Mouse (Mus musculus): ENCODE results near the gene Adsl. TPM values are rescaled to one million over a fixed set of nuclear protein-coding genes. Genes with fewer than 3 reads are reported as not detected.
"Not testable (repeated sequence)": the region's sequence is repeated elsewhere in the genome, so short reads cannot be mapped to it uniquely, and the experiment has no call there.

Gene Adsl
- total and polyA plus RNA-seq, 2 experiments = 26.7 to 30.5 TPM

DNA sequence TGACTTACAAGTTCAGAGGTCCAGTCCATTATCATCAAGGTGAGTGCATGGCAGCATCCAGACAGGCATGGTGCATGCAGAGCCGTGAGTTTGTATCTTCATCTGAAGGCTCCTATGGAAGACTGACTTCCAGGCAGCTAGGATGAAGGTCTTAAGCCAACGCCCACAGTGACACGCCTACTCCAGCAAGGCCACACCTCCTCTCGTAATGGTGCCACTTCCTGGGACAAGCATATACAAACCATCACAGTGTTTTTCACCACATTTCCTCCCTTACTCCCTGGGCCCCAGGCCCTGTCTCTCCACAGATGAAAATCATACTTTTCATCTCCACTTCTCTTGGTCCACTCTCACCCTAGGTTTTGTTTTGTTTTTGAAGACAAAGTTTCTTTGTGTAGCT, 26.5 kb upstream of the Adsl start:
- Histone ChIP-seq H3K27ac (replicated peaks; ENCODE audit: insufficient read depth, low read depth, low read length) (no peak overlapping the region), H3K36me3 (ENCODE audit: control insufficient read depth, insufficient read depth, low read length) (peaks cover 53% of the 10 kb centered on the region), H3K4me3 (ENCODE audit: insufficient read depth, low read depth, low read length) (no peak overlapping the region), H3K9ac (ENCODE audit: low read depth, low read length) (no peak overlapping the region), H3K27me3 (ENCODE audit: control insufficient read depth, insufficient read depth, low read length) (no peaks in the 10 kb centered on the region), H3K79me2 (ENCODE audit: control insufficient read depth, insufficient read depth, low read length) (no peaks in the 10 kb centered on the region), H3K4me1 (ENCODE audit: control insufficient read depth, insufficient read depth, low read length) (no peaks in the 10 kb centered on the region)
- WGBS = 81% methylated on average over 4 of the region's 4 CpGs
- TF ChIP-seq POLR2A (IDR thresholded peaks at IDR 0.05; ENCODE audit: extremely low read depth, insufficient read depth, low read length) (no peak), CTCF (IDR thresholded peaks at IDR 0.05; ENCODE audit: low read depth, low read length) (no peak)
- DNase-seq (ENCODE audit: extremely low read depth, low read depth, low spot score) = no peak

GRCm38 (mm10) chr15:80924211-80924610, 24.1 kb upstream of the Adsl start:
- no peak overlapping the region for H3K9ac ChIP-seq (ENCODE audit: low read depth, low read length)
- DNase-seq (ENCODE audit: extremely low read depth, low read depth, low spot score) = no peak
- H3K27me3 ChIP-seq (ENCODE audit: control insufficient read depth, insufficient read depth, low read length) = no peaks in the 10 kb centered on the region
- H3K27ac ChIP-seq (replicated peaks; ENCODE audit: insufficient read depth, low read depth, low read length) = no peak overlapping the region
- H3K36me3 ChIP-seq (ENCODE audit: control insufficient read depth, insufficient read depth, low read length) = peaks cover 47% of the 10 kb centered on the region
- H3K4me1 ChIP-seq (ENCODE audit: control insufficient read depth, insufficient read depth, low read length) = no peaks in the 10 kb centered on the region
- TF ChIP-seq CTCF (IDR thresholded peaks at IDR 0.05; ENCODE audit: low read depth, low read length) (no peak), POLR2A (IDR thresholded peaks at IDR 0.05; ENCODE audit: extremely low read depth, insufficient read depth, low read length) (no peak)
- H3K79me2 ChIP-seq (ENCODE audit: control insufficient read depth, insufficient read depth, low read length) = no peaks in the 10 kb centered on the region
- no peak overlapping the region for H3K4me3 ChIP-seq (ENCODE audit: insufficient read depth, low read depth, low read length)
- WGBS = 97% methylated on average over 2 of the region's 2 CpGs

DNA sequence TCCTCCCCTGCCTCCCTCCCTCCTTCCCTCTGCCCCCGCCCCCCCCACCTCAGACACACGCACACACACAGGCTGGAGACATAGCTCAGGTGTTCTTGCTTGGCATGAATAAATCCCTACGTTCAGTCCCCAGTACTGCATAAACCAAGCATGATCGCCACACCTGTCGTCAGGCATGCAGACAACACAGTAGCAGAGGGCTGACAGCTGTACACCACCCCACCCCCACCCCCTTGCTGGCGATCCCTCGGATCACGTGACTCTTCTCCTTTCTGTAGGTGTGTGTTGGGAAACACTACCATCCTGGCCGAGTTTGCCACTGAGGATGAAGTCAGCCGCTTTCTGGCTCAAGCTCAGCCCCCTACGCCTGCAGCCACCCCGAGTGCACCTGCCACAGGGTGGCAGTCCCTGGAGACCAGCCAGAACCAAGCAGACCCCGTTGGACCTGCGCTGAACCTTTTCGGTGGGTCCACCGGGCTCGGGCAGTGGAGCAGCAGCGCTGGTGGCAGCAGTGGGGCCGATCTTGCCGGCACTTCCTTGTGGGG, 19.4 kb upstream of the Adsl start:
- H3K36me3 ChIP-seq (ENCODE audit: control insufficient read depth, insufficient read depth, low read length) = peaks cover 31% of the 10 kb centered on the region
- no peak for DNase-seq (ENCODE audit: extremely low read depth, low read depth, low spot score)
- 80% methylated on average over 20 of the region's 20 CpGs for WGBS

DNA sequence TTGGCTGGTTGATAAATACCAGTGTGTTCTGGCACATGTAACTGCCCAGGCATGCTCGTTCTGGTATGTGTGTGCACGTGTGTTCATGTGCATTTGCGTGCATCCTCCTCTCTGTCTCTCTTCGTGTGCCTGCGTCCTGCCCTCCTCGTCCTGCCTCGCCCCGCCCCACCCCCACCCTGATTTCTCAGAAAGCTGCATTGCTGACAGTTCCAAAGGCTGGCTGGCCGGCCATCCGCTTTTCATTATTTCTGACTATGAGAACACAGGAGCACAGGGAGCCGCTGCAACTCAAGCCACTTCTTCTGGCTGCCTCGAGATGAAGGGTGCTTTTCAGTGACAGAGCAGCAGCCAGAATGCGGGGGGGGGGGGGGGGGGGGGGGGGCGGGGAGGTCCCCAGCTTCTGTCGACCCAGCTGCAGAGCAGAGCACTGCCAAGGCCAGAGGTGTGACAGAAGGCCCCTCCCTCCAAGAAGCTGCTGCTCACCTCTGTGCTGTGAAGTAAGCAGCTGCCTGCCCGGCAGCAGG, 18.2 kb upstream of the Adsl start:
- H3K36me3 ChIP-seq (ENCODE audit: control insufficient read depth, insufficient read depth, low read length) = peaks cover 25% of the 10 kb centered on the region
- no peak overlapping the region for H3K27ac ChIP-seq (replicated peaks; ENCODE audit: insufficient read depth, low read depth, low read length)
- H3K4me3 ChIP-seq (ENCODE audit: insufficient read depth, low read depth, low read length) = no peak overlapping the region
- H3K27me3 ChIP-seq (ENCODE audit: control insufficient read depth, insufficient read depth, low read length) = no peaks in the 10 kb centered on the region
- no peak for TF ChIP-seq POLR2A (IDR thresholded peaks at IDR 0.05; ENCODE audit: extremely low read depth, insufficient read depth, low read length)
- no peak for TF ChIP-seq CTCF (IDR thresholded peaks at IDR 0.05; ENCODE audit: low read depth, low read length)
- 73% methylated on average over 14 of the region's 16 CpGs for WGBS
- no peaks in the 10 kb centered on the region for H3K79me2 ChIP-seq (ENCODE audit: control insufficient read depth, insufficient read depth, low read length)
- H3K9ac ChIP-seq (ENCODE audit: low read depth, low read length) = no peak overlapping the region
- no peak for DNase-seq (ENCODE audit: extremely low read depth, low read depth, low spot score)
- H3K4me1 ChIP-seq (ENCODE audit: control insufficient read depth, insufficient read depth, low read length) = no peaks in the 10 kb centered on the region

More for the DNA sequence above, 19.4 kb upstream of the Adsl start:
- no peaks in the 10 kb centered on the region for H3K4me1 ChIP-seq (ENCODE audit: control insufficient read depth, insufficient read depth, low read length)
- no peak overlapping the region for H3K9ac ChIP-seq (ENCODE audit: low read depth, low read length)
- no peak overlapping the region for H3K4me3 ChIP-seq (ENCODE audit: insufficient read depth, low read depth, low read length)
- H3K79me2 ChIP-seq (ENCODE audit: control insufficient read depth, insufficient read depth, low read length) = no peaks in the 10 kb centered on the region
- no peak overlapping the region for H3K27ac ChIP-seq (replicated peaks; ENCODE audit: insufficient read depth, low read depth, low read length)
- no peaks in the 10 kb centered on the region for H3K27me3 ChIP-seq (ENCODE audit: control insufficient read depth, insufficient read depth, low read length)
- TF ChIP-seq POLR2A (IDR thresholded peaks at IDR 0.05; ENCODE audit: extremely low read depth, insufficient read depth, low read length) (no peak), CTCF (IDR thresholded peaks at IDR 0.05; ENCODE audit: low read depth, low read length) (no peak)

DNA sequence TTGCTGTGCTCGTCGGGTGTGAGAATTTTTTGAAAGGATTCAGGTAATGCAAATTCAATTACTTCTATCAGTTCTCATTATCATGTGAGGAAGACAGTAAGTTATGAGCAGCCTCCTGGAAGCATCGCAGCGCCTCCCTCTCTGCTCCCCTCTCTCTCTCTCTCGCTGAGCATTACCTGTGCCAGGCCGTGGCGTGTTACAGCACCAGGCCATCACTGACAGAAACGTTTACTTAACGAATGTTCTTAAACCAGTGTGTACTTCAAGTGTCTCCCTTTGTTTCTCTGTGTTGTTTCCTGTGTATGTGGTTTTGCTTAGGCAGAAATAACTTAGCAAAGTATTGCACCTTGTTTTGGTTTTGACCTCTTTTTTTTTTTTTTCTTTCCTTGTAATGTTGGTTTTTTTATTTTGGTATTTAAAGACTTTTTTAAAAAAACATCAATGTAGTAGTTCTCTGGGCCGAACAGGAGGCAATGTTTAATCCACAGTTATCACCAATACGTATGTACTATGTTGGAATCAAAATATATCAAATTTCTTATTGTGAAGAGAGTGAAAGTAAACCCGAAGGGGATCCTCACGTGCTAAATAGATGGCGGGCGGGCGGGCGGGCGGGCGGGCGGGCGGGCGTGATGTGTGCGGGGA, 17.5 kb upstream of the Adsl start:
- peaks cover 23% of the 10 kb centered on the region for H3K36me3 ChIP-seq (ENCODE audit: control insufficient read depth, insufficient read depth, low read length)
- not testable (repeated sequence) for H3K4me3 ChIP-seq (ENCODE audit: insufficient read depth, low read depth, low read length); H3K4me1 ChIP-seq (ENCODE audit: control insufficient read depth, insufficient read depth, low read length); H3K27me3 ChIP-seq (ENCODE audit: control insufficient read depth, insufficient read depth, low read length); H3K9ac ChIP-seq (ENCODE audit: low read depth, low read length); H3K79me2 ChIP-seq (ENCODE audit: control insufficient read depth, insufficient read depth, low read length); H3K27ac ChIP-seq (replicated peaks; ENCODE audit: insufficient read depth, low read depth, low read length); DNase-seq (ENCODE audit: extremely low read depth, low read depth, low spot score)
- WGBS = 93% methylated on average over 23 of the region's 23 CpGs

DNA sequence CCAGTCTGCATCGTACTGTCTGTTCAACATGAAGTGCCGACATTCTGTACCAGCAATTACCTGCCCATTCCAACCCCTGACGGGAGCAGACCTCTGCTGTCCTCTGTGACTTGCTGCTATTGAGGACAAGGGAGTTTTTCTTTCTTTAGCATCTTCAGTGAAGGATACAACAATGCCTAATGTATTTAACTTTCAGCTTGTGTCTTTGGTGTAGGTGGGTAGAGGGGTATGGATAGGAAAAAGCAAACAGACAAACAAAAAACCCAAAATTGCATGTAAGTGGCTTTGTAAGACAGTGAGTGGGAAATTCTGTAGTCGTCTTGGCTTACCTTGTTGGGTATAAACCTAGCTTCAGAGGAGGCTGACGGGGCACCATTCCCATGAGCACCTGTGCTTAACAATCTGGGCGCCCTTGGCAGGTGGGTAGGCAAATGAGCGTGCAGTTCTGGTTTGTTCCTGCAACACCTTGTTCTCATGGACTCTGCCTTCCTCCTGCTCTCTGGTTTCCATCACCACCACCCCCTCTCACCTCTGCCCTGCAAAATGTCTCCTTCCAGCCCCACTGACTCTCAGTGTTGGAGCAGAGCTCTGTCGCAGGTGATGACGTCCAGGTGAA, 16.8 kb upstream of the Adsl start:
- 98% methylated on average over 9 of the region's 9 CpGs for WGBS
- no peak for TF ChIP-seq POLR2A (IDR thresholded peaks at IDR 0.05; ENCODE audit: extremely low read depth, insufficient read depth, low read length)
- no peak for TF ChIP-seq CTCF (IDR thresholded peaks at IDR 0.05; ENCODE audit: low read depth, low read length)
- Histone ChIP-seq H3K4me1 (ENCODE audit: control insufficient read depth, insufficient read depth, low read length) (no peaks in the 10 kb centered on the region), H3K4me3 (ENCODE audit: insufficient read depth, low read depth, low read length) (no peak overlapping the region), H3K36me3 (ENCODE audit: control insufficient read depth, insufficient read depth, low read length) (peaks cover 23% of the 10 kb centered on the region), H3K79me2 (ENCODE audit: control insufficient read depth, insufficient read depth, low read length) (no peaks in the 10 kb centered on the region), H3K9ac (ENCODE audit: low read depth, low read length) (no peak overlapping the region), H3K27ac (replicated peaks; ENCODE audit: insufficient read depth, low read depth, low read length) (no peak overlapping the region), H3K27me3 (ENCODE audit: control insufficient read depth, insufficient read depth, low read length) (no peaks in the 10 kb centered on the region)
- no peak for DNase-seq (ENCODE audit: extremely low read depth, low read depth, low spot score)
